Mouse (Mus musculus) intestine, postnatal 0 days (tissue): ENCODE measurements around the gene Crb1. TPM values are rescaled to one million over a fixed set of nuclear protein-coding genes. Genes with fewer than 3 reads are reported as not detected.

ENCODE experiments used
- ATAC-seq: fragments of 200-750 bp; cut with Nextera tagmentation; 2 replicates; pipeline ENCODE4 v1.8.0; 2017; ENCODE audit warnings: mild to moderate bottlenecking, moderate TSS enrichment, moderate library complexity
- H3K27ac ChIP-seq: fragments of 300-500 bp; sonication (generic); 2 replicates; pipeline ENCODE4 v1.5.1; 2014; ENCODE audit warnings: mild to moderate bottlenecking, low read depth, low read length, moderate library complexity
- H3K27me3 ChIP-seq: fragments of 300-500 bp; sonication (generic); replicated peaks from 2 replicates; pipeline ENCODE4 v1.6.1; 2014; ENCODE audit warnings: low read length, mixed read lengths; ENCODE audit not compliant: control insufficient read depth, insufficient read depth
- H3K36me3 ChIP-seq: fragments of 300-500 bp; sonication (generic); 2 replicates; pipeline ENCODE4 v1.6.1; 2014; ENCODE audit warnings: mild to moderate bottlenecking, moderate library complexity; ENCODE audit not compliant: control insufficient read depth, insufficient read depth
- H3K4me1 ChIP-seq: fragments of 300-500 bp; sonication (generic); replicated peaks from 2 replicates; pipeline ENCODE4 v1.6.1; 2014; ENCODE audit warnings: antibody characterized with exemption, low read length, mixed read lengths; ENCODE audit not compliant: control insufficient read depth, insufficient read depth
- H3K4me2 ChIP-seq: fragments of 300-500 bp; sonication (generic); replicated peaks from 2 replicates; pipeline ENCODE4 v1.6.1; 2014; ENCODE audit warnings: low read depth, mild to moderate bottlenecking, moderate library complexity
- H3K4me3 ChIP-seq: fragments of 300-500 bp; sonication (generic); 2 replicates; pipeline ENCODE4 v1.5.1; 2014; ENCODE audit warnings: low read depth, low read length
- H3K9ac ChIP-seq: fragments of 300-500 bp; sonication (generic); 2 replicates; pipeline ENCODE4 v1.6.1; 2014; ENCODE audit warnings: mild to moderate bottlenecking, low read depth, low read length
- H3K9me3 ChIP-seq: fragments of 300-500 bp; sonication (generic); 2 replicates; pipeline ENCODE4 v1.6.1; 2016; ENCODE audit warnings: mixed run types; ENCODE audit not compliant: control insufficient read depth
- CTCF ChIP-seq: sonication (generic); IDR thresholded peaks from 2 replicates; pipeline ENCODE4 v1.5.1; 2016; ENCODE audit warnings: low read depth, mild to moderate bottlenecking, control low read depth, antibody characterized with exemption, moderate library complexity
- WGBS: fragments of 180-500 bp; shearing (Covaris S2); extraction: QIAGEN DNeasy Blood & Tissue Kit; methylation state at CpG from one replicate; pipeline ENCODE4 v1.1.7; 2014; 5-methylcytosine and 5-hydroxymethylcytosine counted together
- polyA plus RNA-seq: library from polyadenylated mRNA; unstranded; fragments of >200 nt; fragmentation: Nextera tagmentation; extraction: Ambion mirVana; gene quantifications from 2 replicates; pipeline ENCODE4 v1.2.1, GENCODE M21; 2015

Gene Crb1
- polyA plus RNA-seq, 1 experiment from 2014 or later, result 0.03 TPM

GRCm38 (mm10) chr1:139276619-139277320 lies 100.1 kb downstream of the Crb1 start:
- H3K36me3 ChIP-seq, result no peaks in the 10 kb centered on the region
- no peak overlapping the region for H3K27ac ChIP-seq
- H3K4me2 ChIP-seq, result no peak overlapping the region
- 83% methylated on average over 4 of the region's 4 CpGs for WGBS
- no peaks in the 10 kb centered on the region for H3K4me1 ChIP-seq
- no peak overlapping the region for H3K4me3 ChIP-seq
- no peak overlapping the region for H3K9ac ChIP-seq
- no peak for TF ChIP-seq CTCF
- H3K27me3 ChIP-seq, result no peaks in the 10 kb centered on the region
- no peak for ATAC-seq
- H3K9me3 ChIP-seq, result no peaks in the 10 kb centered on the region

- Histone ChIP-seq H3K4me2 (no peak overlapping the region), H3K4me1 (no peaks in the 10 kb centered on the region), H3K4me3 (no peak overlapping the region), H3K9ac (no peak overlapping the region), H3K27ac (no peak overlapping the region), H3K27me3 (no peaks in the 10 kb centered on the region), H3K9me3 (no peaks in the 10 kb centered on the region), H3K36me3 (no peaks in the 10 kb centered on the region)
- 17% methylated on average over 6 of the region's 6 CpGs for WGBS
- no peak for ATAC-seq
- TF ChIP-seq CTCF, result peak; percentile 88
Measured at GRCm38 (mm10) chr1:139267844-139268243, 109.1 kb downstream of the Crb1 start.

GRCm38 (mm10) chr1:139264245-139264644 lies 112.7 kb downstream of the Crb1 start:
- ATAC-seq, result no peak

GRCm38 (mm10) chr1:139263158-139263557 lies 113.7 kb downstream of the Crb1 start:
- no peak for TF ChIP-seq CTCF
- no peak for ATAC-seq
- Histone ChIP-seq H3K4me1 (no peaks in the 10 kb centered on the region), H3K4me2 (no peak overlapping the region), H3K36me3 (no peaks in the 10 kb centered on the region), H3K27ac (no peak overlapping the region), H3K27me3 (no peaks in the 10 kb centered on the region), H3K9me3 (no peaks in the 10 kb centered on the region), H3K4me3 (no peak overlapping the region), H3K9ac (no peak overlapping the region)
- 30% methylated on average over 1 of the region's 1 CpGs for WGBS

More at GRCm38 (mm10) chr1:139264245-139264644, 112.7 kb downstream of the Crb1 start:
- no peak for TF ChIP-seq CTCF
- no peak overlapping the region for H3K4me3 ChIP-seq
- H3K9me3 ChIP-seq, result no peaks in the 10 kb centered on the region
- H3K4me2 ChIP-seq, result no peak overlapping the region
- no peaks in the 10 kb centered on the region for H3K27me3 ChIP-seq
- no peak overlapping the region for H3K27ac ChIP-seq
- WGBS, result 92% methylated on average over 1 of the region's 1 CpGs
- H3K9ac ChIP-seq, result no peak overlapping the region
- no peaks in the 10 kb centered on the region for H3K4me1 ChIP-seq
- H3K36me3 ChIP-seq, result no peaks in the 10 kb centered on the region

- ATAC-seq, result no peak
- Histone ChIP-seq H3K4me3 (no peak overlapping the region), H3K27ac (no peak overlapping the region), H3K36me3 (no peaks in the 10 kb centered on the region), H3K27me3 (no peaks in the 10 kb centered on the region), H3K9ac (no peak overlapping the region), H3K4me2 (no peak overlapping the region), H3K9me3 (no peaks in the 10 kb centered on the region), H3K4me1 (no peaks in the 10 kb centered on the region)
- TF ChIP-seq CTCF, result no peak
- 74% methylated on average over 7 of the region's 7 CpGs for WGBS
Measured at GRCm38 (mm10) chr1:139255581-139255980, 121.3 kb downstream of the Crb1 start.

GRCm38 (mm10) chr1:139252041-139252440 lies 124.9 kb downstream of the Crb1 start:
- no peak overlapping the region for H3K27ac ChIP-seq

More at GRCm38 (mm10) chr1:139252041-139252440, 124.9 kb downstream of the Crb1 start:
- Histone ChIP-seq H3K27me3 (no peaks in the 10 kb centered on the region), H3K4me3 (no peak overlapping the region), H3K4me2 (no peak overlapping the region), H3K4me1 (no peaks in the 10 kb centered on the region), H3K9ac (no peak overlapping the region), H3K36me3 (no peaks in the 10 kb centered on the region), H3K9me3 (no peaks in the 10 kb centered on the region)
- 66% methylated on average over 3 of the region's 3 CpGs for WGBS
- no peak for ATAC-seq
- TF ChIP-seq CTCF, result no peak
